Mouse (Mus musculus): ENCODE results near the gene Tubb2a. TPM values are rescaled to one million over a fixed set of nuclear protein-coding genes. Genes with fewer than 3 reads are reported as not detected.

The Tubb2a gene
- total RNA-seq, 2 experiments from 2014 or later = 1,056 to 1,125 TPM

Other genes with a start within 250 kb of the Tubb2a start
- gene Serpinb6e, start 234.6 kb downstream of the Tubb2a start, total RNA-seq (2021) = not detected
- 1 to 10 TPM in 1 of 2 experiments, under 1 TPM in 1; 0.44 to 1.4 TPM for gene Serpinb6c, start 172.3 kb downstream of the Tubb2a start, total RNA-seq (2021)
- 1 to 10 TPM; 5.5 to 6.2 TPM for gene Nqo2, start 113.3 kb downstream of the Tubb2a start, total RNA-seq (2021)
- 1 to 10 TPM; 5.6 to 7.1 TPM for gene Ripk1, start 75.6 kb downstream of the Tubb2a start, total RNA-seq (2021)
- gene Serpinb6a, start 75.2 kb downstream of the Tubb2a start, total RNA-seq (2021) = 10 to 100 TPM; 35.6 to 39.0 TPM
- gene Bphl, start 40.4 kb downstream of the Tubb2a start, total RNA-seq (2021) = 10 to 100 TPM; 39.4 to 45.2 TPM
- gene Tubb2b, start 52.5 kb upstream of the Tubb2a start, total RNA-seq (2021) = 100 to 1,000 TPM; 207 to 213 TPM
- gene Psmg4, start 85.0 kb upstream of the Tubb2a start, total RNA-seq (2021) = 10 to 100 TPM; 18.7 to 21.7 TPM